8 mouse cellular contexts compared by ENCODE assay signal in genomic region chr8:105345061-105345975, GRCm38 (mm10). TPM values are rescaled to one million over a fixed set of nuclear protein-coding genes. Genes with fewer than 3 reads are reported as not detected.
DNase-seq lines count a peak whose midpoint lies in the region; ATAC-seq and TF ChIP-seq lines count a peak whose summit lies in the region.

No protein-coding gene starts in this region.

- ATAC-seq in kidney, postnatal 0 days (replicated peaks; ENCODE audit: low FRiP score, low read depth): no peak

- no peaks in the 10 kb centered on the region for H3K27me3 ChIP-seq in kidney, postnatal 0 days (ENCODE audit: insufficient read depth, low read length)
- H3K27me3 ChIP-seq in megakaryocyte, embryonic 14.5 days (replicated peaks): peaks cover 20% of the 10 kb centered on the region

- 0 out of 2 replicates have a peak overlapping the region, but pooled peaks have one; percentile 10 for H3K27ac ChIP-seq in kidney, postnatal 0 days

- no peaks in the 10 kb centered on the region for H3K9me3 ChIP-seq in kidney, postnatal 0 days (replicated peaks; ENCODE audit: low read length)
- no peaks in the 10 kb centered on the region for H3K9me3 ChIP-seq in megakaryocyte, embryonic 14.5 days

- H3K4me1 ChIP-seq in kidney, postnatal 0 days (replicated peaks; ENCODE audit: insufficient read depth, low read length): peaks cover 21% of the 10 kb centered on the region; the same call in 1 of the 2 replicates
- H3K4me1 ChIP-seq in megakaryocyte, embryonic 14.5 days: peaks cover 88% of the 10 kb centered on the region

- peak; percentile 45 for DNase-seq in kidney, adult 9 months
- DNase-seq in kidney, adult 18-20 months: no peak
- peak; percentile 47 for DNase-seq in brain, adult 2 months (ENCODE audit: low read depth, low spot score)
- no peak for DNase-seq in kidney, postnatal 0 days (ENCODE audit: low spot score)
- no peak for DNase-seq in frontal cortex, postnatal 25 days (ENCODE audit: low spot score in 2 of 2)
- DNase-seq in thymus, postnatal 10 days (ENCODE audit: low spot score in 2 of 2): no peak
- DNase-seq in T-cell, adult 2 months (ENCODE audit: low spot score): no peak

- H3K9ac ChIP-seq in kidney, postnatal 0 days (ENCODE audit: low read depth, low read length): 0 out of 2 replicates have a peak overlapping the region, but pooled peaks have one; percentile 32

- no peak for TF ChIP-seq CTCF in kidney, postnatal 0 days (IDR thresholded peaks at IDR 0.05; ENCODE audit: low read depth)

- H3K36me3 ChIP-seq in kidney, postnatal 0 days (ENCODE audit: insufficient read depth, low read length): no peaks in the 10 kb centered on the region
- H3K36me3 ChIP-seq in megakaryocyte, embryonic 14.5 days (replicated peaks; ENCODE audit: low read length): peaks cover 43% of the 10 kb centered on the region

- no peak overlapping the region for H3K4me3 ChIP-seq in kidney, postnatal 0 days (replicated peaks; ENCODE audit: low read depth, low read length)
- H3K4me3 ChIP-seq in megakaryocyte, embryonic 14.5 days (replicated peaks): peak overlapping the region; percentile 98

- WGBS in kidney, postnatal 0 days: 32% methylated on average over 7 of the region's 7 CpGs

- H3K4me2 ChIP-seq in kidney, postnatal 0 days (ENCODE audit: low read length): peak overlapping the region; percentile 90

RNA-seq across cellular contexts. Expression of gene Fhod1, which starts 2.4 kb away (rescaled TPM):
- polyA plus RNA-seq in kidney, postnatal 0 days (2015; fragmentation: Nextera tagmentation; extraction: Ambion mirVana): 1.8 and 2.3 TPM in 2 replicates
- polyA plus RNA-seq in megakaryocyte, embryonic 14.5 days (2012; ENCODE audit: insufficient read depth, low replicate concordance): 78.6 and 155 TPM in 2 replicates

RNA-seq across cellular contexts. Expression of gene Slc9a5, which starts 3.3 kb away (rescaled TPM):
- 1.3 and 1.4 TPM in 2 replicates for polyA plus RNA-seq in kidney, postnatal 0 days (2015; fragmentation: Nextera tagmentation; extraction: Ambion mirVana)
- polyA plus RNA-seq in megakaryocyte, embryonic 14.5 days (2012; ENCODE audit: insufficient read depth, low replicate concordance): 4.1 and 16.4 TPM in 2 replicates

RNA-seq across cellular contexts. Expression of gene Tmem208, which starts 19.2 kb away (rescaled TPM):
- polyA plus RNA-seq in kidney, postnatal 0 days (2015; fragmentation: Nextera tagmentation; extraction: Ambion mirVana): 134 and 140 TPM in 2 replicates
- polyA plus RNA-seq in megakaryocyte, embryonic 14.5 days (2012; ENCODE audit: insufficient read depth, low replicate concordance): 61.6 and 71.6 TPM in 2 replicates

RNA-seq across cellular contexts. Expression of gene Lrrc29, which starts 19.2 kb away (rescaled TPM):
- 5.2 and 5.6 TPM in 2 replicates for polyA plus RNA-seq in kidney, postnatal 0 days (2015; fragmentation: Nextera tagmentation; extraction: Ambion mirVana)
- 13.0 and 15.5 TPM in 2 replicates for polyA plus RNA-seq in megakaryocyte, embryonic 14.5 days (2012; ENCODE audit: insufficient read depth, low replicate concordance)

RNA-seq across cellular contexts. Expression of gene Plekhg4, which starts 27.8 kb away (rescaled TPM):
- 0.31 and 0.33 TPM in 2 replicates for polyA plus RNA-seq in kidney, postnatal 0 days (2015; fragmentation: Nextera tagmentation; extraction: Ambion mirVana)
- polyA plus RNA-seq in megakaryocyte, embryonic 14.5 days (2012; ENCODE audit: insufficient read depth, low replicate concordance): 0.02 TPM in 1 of 2 replicates, not detected in the other

Comparison
In these comparisons a context has a peak if more than half of its experiments do, and no peak if none do; other contexts are left out.
1. DNase-seq: peak in kidney, adult 9 months (single experiment) and brain, adult 2 months (single experiment); none in kidney, adult 18-20 months (single experiment), kidney, postnatal 0 days (single experiment), frontal cortex, postnatal 25 days (0 of 2), thymus, postnatal 10 days (0 of 2) and T-cell, adult 2 months (single experiment).
2. RNA of gene Fhod1, which starts 2.4 kb away (polyA plus RNA-seq): 78.6 to 155 TPM in megakaryocyte, embryonic 14.5 days; 1.8 to 2.3 TPM in kidney, postnatal 0 days; every median in the first group is over 10 times any median in the second.